Mouse (Mus musculus): Measurements from ENCODE around the gene Cmc1.

GRCm38 (mm10) chr9:118040218-118041021, 109.6 kb downstream of the Cmc1 start, which contains the start of gene Azi2:
- no peak for TF ChIP-seq EP300 (IDR thresholded peaks at IDR 0.05)
- TF ChIP-seq CTCF (IDR thresholded peaks at IDR 0.05): peak; percentile 97
